Mouse (Mus musculus) embryonic stem cell, embryonic (primary cell): ENCODE data around the gene Aqp9.

Experiments
- CTCF ChIA-PET, 4 experiments: fragments of 300-600 bp in 2 of 4; fragments of 350-600 bp in 2 of 4; sonication (Branson Sonifier 250); formaldehyde crosslinking; loops; one replicate each; lab custom pipeline; 2022; ENCODE audit warnings: inconsistent platforms in 2 of 4; lab: Charles Lee
- POLR2A ChIA-PET, 4 experiments: fragments of 300-600 bp in 2 of 4; fragments of 350-600 bp in 2 of 4; sonication (Branson Sonifier 250); formaldehyde crosslinking; loops; one replicate each; lab custom pipeline; 2022; ENCODE audit warnings: antibody characterized with exemption in 4 of 4, inconsistent platforms in 1 of 4; lab: Charles Lee

Aqp9 gene

DNA sequence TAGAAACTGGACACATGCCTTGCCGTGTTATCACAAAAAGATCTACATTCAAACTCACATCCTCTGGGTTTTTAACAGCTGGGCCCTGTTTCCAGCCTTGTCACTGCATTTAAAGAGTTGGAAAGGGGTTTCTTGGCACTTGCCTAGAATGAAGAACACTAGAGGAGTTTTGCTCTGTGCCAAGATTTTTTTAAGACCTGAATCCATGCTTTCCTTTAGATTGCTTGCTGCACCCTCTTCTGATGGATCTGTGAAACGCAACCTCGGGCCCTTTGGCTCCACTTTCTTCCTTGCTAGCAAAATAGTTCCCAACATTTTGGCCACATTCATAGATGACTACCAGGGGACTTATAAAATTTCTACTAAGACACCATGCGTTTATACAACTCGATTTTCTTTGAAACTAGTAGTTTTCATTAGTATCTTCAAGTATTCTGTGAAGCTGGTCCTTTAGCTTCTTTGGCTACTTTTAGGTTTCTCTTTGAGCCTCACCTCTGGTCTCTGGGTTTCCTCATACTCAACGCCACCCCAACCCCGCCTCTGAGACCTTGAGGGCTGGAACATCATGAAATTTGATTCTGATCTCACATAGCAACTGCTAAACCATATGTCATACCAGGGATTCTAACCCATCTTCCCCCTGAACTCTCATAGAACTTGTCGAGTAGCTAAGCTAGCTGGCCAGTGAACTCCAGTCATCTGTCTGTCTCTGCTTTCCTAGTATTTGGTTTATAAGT is 11.7 kb upstream of the Aqp9 start:
- ChIA-PET CTCF (interaction anchor here (0.5 to 2.1 kb wide), 6 partner anchors 9 to 451 kb away, joined by 3 to 11 read pairs (median 8); no protein-coding TSS in a partner anchor), POLR2A (interaction anchor here in 2 of 4 experiments (0.6 to 1.3 kb wide), 3 partner anchors 25 to 161 kb away, joined by 3 to 4 read pairs (median 4); no protein-coding TSS in a partner anchor)

GRCm38 (mm10) chr9:71179276-71179896 is 10.9 kb upstream of the Aqp9 start:
- ChIA-PET CTCF (interaction anchor here in 2 of 4 experiments (0.5 to 2.1 kb wide), 2 partner anchors 9 to 10 kb away, joined by 9 to 10 read pairs; no protein-coding TSS in a partner anchor), POLR2A (interaction anchor here in 2 of 4 experiments (0.6 to 1.3 kb wide), 3 partner anchors 24 to 160 kb away, joined by 3 to 4 read pairs (median 4); no protein-coding TSS in a partner anchor)

GRCm38 (mm10) chr9:71175686-71176085 is 7.2 kb upstream of the Aqp9 start:
- POLR2A ChIA-PET, result interaction anchor here in 1 of 4 experiments (1.6 to 2.0 kb wide), 2 partner anchors 10 to 29 kb away, joined by 4 to 9 read pairs; no protein-coding TSS in a partner anchor
- CTCF ChIA-PET, result no interaction called here

DNA sequence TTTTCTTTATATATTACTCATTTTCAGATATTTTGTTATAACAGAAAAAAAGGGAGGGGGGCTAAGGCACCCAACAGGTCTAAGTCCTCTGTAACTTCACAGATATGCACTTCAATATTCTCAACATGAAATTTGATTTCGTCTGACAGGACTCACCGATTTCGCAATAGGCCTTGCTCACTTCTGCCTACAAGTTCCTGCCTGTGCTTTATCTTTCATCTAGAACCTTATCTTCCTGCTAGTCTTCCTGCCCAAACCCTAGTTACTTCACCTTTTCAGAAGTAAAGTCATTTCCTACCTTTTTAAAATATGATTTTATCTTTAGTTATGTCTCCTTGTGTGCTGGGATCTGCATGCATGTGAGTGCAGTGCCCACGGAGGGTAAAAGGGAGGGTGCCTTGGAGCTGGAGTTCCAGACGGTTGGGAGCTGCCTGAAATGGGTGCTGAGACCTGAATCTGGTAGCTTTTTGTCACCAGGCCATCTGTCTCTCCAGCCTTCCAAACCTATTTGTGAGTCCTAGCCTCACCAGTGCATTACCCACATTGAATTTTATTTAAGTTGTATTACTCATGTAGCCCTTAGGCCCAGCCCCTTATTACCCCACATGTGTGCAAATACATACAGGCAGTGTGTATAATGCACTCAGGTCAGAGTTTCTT is 6.0 kb upstream of the Aqp9 start:
- CTCF ChIA-PET, result interaction anchor here in 2 of 4 experiments (0.7 to 1.1 kb wide), 3 partner anchors 14 to 45 kb away, joined by 3 to 10 read pairs (median 5); no protein-coding TSS in a partner anchor
- POLR2A ChIA-PET, result interaction anchor here in 3 of 4 experiments (0.6 to 2.0 kb wide), 7 partner anchors 9 to 396 kb away, joined by 3 to 9 read pairs (median 4); no protein-coding TSS in a partner anchor

DNA sequence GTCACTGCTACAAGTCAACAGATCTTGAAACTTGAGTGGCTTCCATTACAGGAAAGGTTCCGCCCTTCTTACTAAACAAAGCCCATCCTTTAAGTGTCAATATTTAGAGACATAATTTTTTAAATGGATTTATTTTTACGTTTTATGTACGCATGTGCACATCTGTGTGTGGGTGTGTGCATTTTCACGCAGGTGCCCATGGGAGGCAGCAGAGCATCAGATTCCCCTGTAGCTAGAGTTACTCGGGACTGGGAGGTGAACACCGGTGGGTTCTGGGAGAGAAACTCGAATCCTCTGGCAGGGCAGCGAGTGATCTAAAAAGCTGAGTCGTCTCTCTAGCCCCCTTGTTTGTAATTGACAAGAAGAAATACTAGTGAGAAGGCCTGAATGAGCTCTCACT is 5.1 kb upstream of the Aqp9 start:
- ChIA-PET POLR2A (interaction anchor here in 3 of 4 experiments (0.6 to 2.0 kb wide), 4 partner anchors 8 to 397 kb away, joined by 3 to 9 read pairs (median 4); no protein-coding TSS in a partner anchor), CTCF (interaction anchor here in 3 of 4 experiments (0.7 to 1.4 kb wide), 5 partner anchors 15 to 45 kb away, joined by 3 to 10 read pairs (median 3); no protein-coding TSS in a partner anchor)

DNA sequence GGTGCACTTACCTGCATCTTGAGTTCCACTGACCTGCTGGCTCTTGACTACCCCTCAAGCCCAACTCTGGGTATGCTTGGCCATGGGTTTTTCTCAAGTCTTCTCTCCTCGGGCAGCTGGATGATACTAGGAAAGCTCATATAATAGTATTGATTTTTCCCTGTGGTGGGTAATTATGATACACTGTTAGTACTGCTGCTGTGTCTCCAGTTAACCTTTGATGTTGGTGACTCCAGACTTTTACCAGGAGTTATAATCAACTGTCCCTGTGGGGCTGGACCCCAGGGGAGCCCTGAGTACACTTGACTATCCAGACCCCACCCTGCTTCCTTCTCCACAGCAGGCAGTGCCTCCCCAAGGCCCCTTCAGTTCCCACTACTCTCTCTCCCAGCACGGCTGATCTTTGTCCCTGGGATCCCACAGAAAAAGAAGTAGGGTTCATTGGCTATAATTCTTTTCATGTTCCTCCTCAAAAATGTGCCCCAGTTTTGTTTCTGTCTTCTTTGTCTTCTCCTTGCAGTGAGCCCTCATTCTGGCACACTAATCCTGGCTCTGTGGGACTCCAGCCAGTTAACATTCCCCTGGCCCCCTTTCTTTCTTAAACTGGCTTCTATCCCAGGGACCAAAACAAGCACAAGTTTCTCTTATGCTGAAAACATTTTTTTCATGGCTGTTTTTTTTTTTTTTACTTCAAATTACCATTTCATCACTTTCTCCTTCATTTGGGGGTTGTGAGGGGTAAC is 838 bp downstream of the Aqp9 start:
- CTCF ChIA-PET, result interaction anchor here in 2 of 4 experiments (0.6 to 1.2 kb wide), 2 partner anchors 41 to 153 kb away, joined by 3 to 8 read pairs; no protein-coding TSS in a partner anchor
- POLR2A ChIA-PET, result interaction anchor here in 2 of 4 experiments (1.4 to 1.5 kb wide), 3 partner anchors 8 to 21 kb away, joined by 3 to 5 read pairs (median 4); no protein-coding TSS in a partner anchor

- CTCF ChIA-PET, result interaction anchor here in 1 of 4 experiments (0.6 kb wide), 1 partner anchor 41 kb away, joined by 8 read pairs; no protein-coding TSS in a partner anchor
These were observed 1.5 kb downstream of the Aqp9 start for GRCm38 (mm10) chr9:71166871-71167465.

DNA sequence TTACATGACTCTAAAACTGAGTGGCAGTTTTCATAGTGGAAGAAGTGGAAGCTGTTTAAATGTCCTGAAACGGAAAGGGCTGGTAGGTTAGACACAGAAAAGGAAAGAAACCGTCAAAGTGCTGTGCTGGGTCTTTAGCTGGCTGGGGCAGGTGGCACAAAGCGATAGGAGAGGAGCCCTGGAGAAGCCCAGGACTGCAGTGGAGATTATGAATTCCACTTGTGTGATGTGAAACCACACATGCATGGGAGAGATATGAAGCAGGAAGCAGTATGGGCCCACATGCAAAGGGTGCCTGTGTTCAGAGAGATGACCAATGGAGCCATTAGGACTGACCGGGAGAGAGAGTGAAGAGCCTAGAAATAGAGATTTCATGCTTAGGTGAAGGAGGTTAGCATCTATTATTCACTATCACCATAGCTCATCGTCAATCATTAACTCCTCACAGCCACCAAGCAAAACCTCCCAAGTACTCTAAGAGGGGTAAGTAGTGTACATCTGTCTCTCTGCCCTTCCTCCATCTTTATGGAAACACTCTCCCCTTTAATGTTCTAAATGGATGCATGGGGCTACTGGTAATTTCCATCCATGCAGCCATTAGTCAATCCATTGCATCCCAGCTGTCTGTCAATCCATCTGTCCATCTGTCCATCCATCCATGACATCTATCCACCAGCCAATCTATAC is 2.3 kb downstream of the Aqp9 start:
- ChIA-PET CTCF (no interaction called here), POLR2A (interaction anchor here in 3 of 4 experiments (0.6 to 1.2 kb wide), 4 partner anchors 8 to 301 kb away, joined by 3 to 9 read pairs (median 4); no protein-coding TSS in a partner anchor)

More at GRCm38 (mm10) chr9:71166871-71167465, 1.5 kb downstream of the Aqp9 start:
- POLR2A ChIA-PET, result interaction anchor here in 1 of 4 experiments (0.6 to 0.7 kb wide), 2 partner anchors 300 to 311 kb away, joined by 3 read pairs; no protein-coding TSS in a partner anchor

DNA sequence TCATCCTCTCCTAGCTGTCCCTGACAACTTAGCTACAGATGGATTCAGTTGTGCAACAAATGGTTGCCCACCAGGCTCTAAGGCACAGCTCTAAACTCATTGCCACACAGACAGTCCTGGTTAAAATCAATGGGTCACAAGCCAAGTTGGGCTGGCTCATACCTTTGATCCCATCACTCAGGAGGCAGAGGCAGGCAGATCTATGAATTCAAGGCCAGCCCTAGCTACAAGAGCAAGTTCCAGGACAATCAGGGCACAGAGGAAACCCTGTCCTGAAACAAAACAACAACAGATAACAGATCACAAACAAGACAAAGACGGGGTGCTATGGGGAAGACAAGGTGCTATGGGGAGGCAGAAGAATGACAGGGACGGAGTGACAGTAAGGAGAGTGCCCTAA is 3.0 kb downstream of the Aqp9 start:
- ChIA-PET CTCF (no interaction called here), POLR2A (interaction anchor here in 2 of 4 experiments (0.7 to 1.2 kb wide), 3 partner anchors 9 to 10 kb away, joined by 3 to 9 read pairs (median 4); no protein-coding TSS in a partner anchor)

DNA sequence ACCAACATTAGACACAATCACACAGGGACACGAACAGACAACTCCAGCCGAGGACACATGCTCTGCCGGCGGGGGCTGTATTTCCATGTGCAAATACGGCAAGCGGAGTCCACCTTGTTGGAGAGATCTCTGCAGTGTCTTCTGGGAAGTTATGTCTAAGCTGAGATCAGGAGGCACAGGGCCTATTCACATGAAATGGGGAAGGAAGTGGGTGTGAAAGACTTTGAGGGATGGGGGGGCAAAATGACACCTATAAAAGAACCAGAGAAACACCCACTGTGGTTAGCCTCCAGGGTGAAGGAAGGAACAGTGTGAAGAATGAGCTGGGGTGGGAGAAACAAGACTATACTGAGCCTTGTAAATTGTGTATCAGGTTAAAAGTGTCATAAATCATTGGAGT is 3.4 kb downstream of the Aqp9 start:
- ChIA-PET CTCF (interaction anchor here in 2 of 4 experiments (0.9 to 1.2 kb wide), 2 partner anchors 14 to 24 kb away, joined by 3 read pairs; no protein-coding TSS in a partner anchor), POLR2A (interaction anchor here in 1 of 4 experiments (1.1 to 1.2 kb wide), 3 partner anchors 9 to 12 kb away, joined by 3 to 9 read pairs (median 4); no protein-coding TSS in a partner anchor)

DNA sequence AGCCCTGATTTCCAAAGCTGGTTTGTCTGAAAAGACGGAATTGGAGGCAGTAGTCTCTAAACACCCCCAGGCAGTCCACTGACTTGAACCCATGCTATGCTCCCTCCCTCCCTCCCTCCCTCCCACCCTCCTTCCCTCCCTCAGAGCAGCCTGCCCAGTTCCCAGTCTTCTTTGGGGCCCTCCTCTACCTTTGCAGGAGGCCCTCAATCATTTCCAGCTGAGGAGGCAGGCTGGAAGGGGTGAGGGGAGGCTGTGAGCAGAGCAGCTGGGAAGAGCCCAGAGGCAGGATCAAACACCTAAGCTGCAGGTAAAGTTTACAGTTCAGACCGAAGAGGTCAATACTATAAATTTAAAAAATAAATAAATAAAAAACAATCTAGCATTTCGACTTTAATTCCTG is 4.1 kb downstream of the Aqp9 start:
- POLR2A ChIA-PET, result interaction anchor here in 1 of 4 experiments (1.2 kb wide), 1 partner anchor 13 kb away, joined by 3 read pairs; no protein-coding TSS in a partner anchor
- CTCF ChIA-PET, result interaction anchor here in 2 of 4 experiments (0.9 to 1.2 kb wide), 2 partner anchors 13 to 24 kb away, joined by 3 read pairs; no protein-coding TSS in a partner anchor

DNA sequence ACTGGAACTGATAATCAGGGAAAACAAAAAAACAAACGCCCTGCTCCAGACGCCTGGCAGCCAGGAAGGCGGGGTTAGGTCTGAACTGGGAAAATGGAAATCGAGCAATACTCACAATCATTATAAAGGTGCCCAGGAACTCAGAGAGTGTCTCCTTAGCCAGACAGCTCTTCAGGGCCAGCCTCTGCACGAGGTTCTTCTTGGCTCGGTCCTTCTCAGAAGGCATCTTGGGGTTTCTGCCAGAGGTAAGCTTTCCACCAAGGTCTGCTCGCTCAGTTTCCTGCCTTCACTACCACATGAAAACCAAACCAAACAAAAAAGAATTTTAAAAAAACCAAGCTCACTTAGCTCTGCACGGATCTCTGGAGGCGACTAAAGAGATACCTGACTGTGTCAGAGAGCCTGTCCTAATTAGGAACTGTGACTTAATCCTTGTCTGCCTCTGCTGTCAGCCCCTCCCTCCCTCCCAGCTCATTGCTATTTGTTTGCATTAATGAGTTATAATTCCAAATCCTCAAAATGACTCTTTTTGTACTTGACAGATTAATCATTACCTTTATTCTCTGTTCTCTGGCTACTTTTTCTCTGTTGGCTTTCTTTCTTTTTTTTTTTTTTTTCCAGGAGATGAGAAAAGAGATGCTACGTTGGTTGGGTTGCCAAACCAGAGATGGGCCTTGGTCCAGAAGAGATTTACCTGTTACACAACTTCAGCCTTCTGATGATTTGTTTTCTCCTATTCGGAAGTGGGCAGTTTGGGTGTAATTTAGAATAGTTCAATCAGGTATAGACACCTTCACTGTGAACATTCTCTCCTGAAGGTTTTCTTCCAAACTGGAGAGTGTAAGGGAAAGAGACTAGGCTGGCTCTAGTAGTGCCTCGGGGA is 5.4 kb downstream of the Aqp9 start:
- ChIA-PET POLR2A (interaction anchor here in 2 of 4 experiments (0.5 to 0.6 kb wide), 2 partner anchors 40 to 676 kb away, joined by 6 read pairs; no protein-coding TSS in a partner anchor), CTCF (interaction anchor here in 2 of 4 experiments (0.6 to 1.5 kb wide), 3 partner anchors 34 to 341 kb away, joined by 3 read pairs; no protein-coding TSS in a partner anchor)

DNA sequence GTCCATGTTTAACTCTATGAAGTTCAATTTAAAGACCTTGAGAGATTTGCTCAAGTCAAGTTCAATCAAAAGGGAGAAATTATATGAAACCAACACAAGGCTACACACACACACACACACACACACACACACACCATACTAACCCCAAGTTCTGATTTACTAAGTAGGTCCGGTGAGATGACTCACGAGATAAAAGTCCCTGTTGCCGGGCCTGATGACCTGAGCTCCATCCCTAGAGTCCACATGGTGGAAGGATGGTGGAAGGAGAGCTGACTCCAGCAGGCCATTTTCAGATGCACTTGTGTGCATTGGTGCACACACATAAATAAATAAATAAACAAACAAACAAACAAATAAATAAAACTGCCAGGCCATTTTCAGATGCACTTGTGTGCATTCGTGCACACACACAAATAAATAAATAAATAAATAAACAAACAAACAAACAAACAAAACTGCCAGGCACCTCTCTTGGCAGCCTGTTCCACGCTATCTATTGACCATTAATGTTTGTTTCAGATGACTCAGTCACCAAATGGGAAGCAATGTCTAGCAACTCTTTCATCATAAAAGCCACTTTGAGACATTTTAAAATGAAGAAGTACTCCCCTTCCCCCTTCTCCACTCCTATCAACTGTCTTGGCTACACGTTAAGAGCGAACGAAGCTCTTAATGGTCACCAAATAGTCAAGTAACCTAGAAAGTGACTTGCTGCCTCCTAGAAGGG is 6.2 kb downstream of the Aqp9 start:
- ChIA-PET CTCF (interaction anchor here in 2 of 4 experiments (1.4 to 2.7 kb wide), 3 partner anchors 26 to 34 kb away, joined by 3 to 10 read pairs (median 7); no protein-coding TSS in a partner anchor), POLR2A (interaction anchor here in 2 of 4 experiments (0.5 to 0.6 kb wide), 2 partner anchors 41 to 675 kb away, joined by 6 read pairs; no protein-coding TSS in a partner anchor)
